Mouse (Mus musculus): Measurements from ENCODE around the gene Zfhx3. TPM values are rescaled to one million over a fixed set of nuclear protein-coding genes. Genes with fewer than 3 reads are reported as not detected.

Gene Zfhx3
- total and polyA plus RNA-seq, 3 experiments: 0.23 to 2.5 TPM; not detected in 1

GRCm38 (mm10) chr8:108930635-108931034 lies 988.2 kb downstream of the Zfhx3 start:
- Histone ChIP-seq H3K27me3 (ENCODE audit: control insufficient read depth in 1 of 2, insufficient read depth in 2 of 2, low read length in 2 of 2) (no peaks in the 10 kb centered on the region), H3K9ac (ENCODE audit: control insufficient read depth, low read depth, low read length, poor library complexity, severe bottlenecking) (no peak overlapping the region), H3K9me3 (replicated peaks; ENCODE audit: insufficient read depth, low read length) (no peaks in the 10 kb centered on the region), H3K4me1 (ENCODE audit: control insufficient read depth in 1 of 2, insufficient read depth in 2 of 2, low read length in 2 of 2) (peaks cover 10 to 20% of the 10 kb centered on the region in 2 experiments), H3K79me2 (ENCODE audit: control insufficient read depth, insufficient read depth, low read length, poor library complexity) (no peaks in the 10 kb centered on the region), H3K4me3 (ENCODE audit: control insufficient read depth in 1 of 2, insufficient read depth in 1 of 2, low read depth in 2 of 2, low read length in 2 of 2) (no peak overlapping the region), H3K36me3 (ENCODE audit: control insufficient read depth in 1 of 2, insufficient read depth in 2 of 2, low read length in 2 of 2) (peaks cover 0 to 16% of the 10 kb centered on the region in 2 experiments; a peak in 2 of 4 replicates), H3K27ac (ENCODE audit: control insufficient read depth, low read depth, low read length) (no peak overlapping the region)
- DNase-seq (ENCODE audit: low read depth, low spot score): no peak
- TF ChIP-seq CHD2 (IDR thresholded peaks at IDR 0.05; ENCODE audit: low read length): no peak
- no peak for TF ChIP-seq MXI1 (IDR thresholded peaks at IDR 0.05; ENCODE audit: low read depth, low read length)
- TF ChIP-seq CHD1 (IDR thresholded peaks at IDR 0.05; ENCODE audit: low read depth, low read length): no peak
- TF ChIP-seq ZC3H11A (IDR thresholded peaks at IDR 0.05; ENCODE audit: low read depth, low read length): no peak
- TF ChIP-seq TBP (IDR thresholded peaks at IDR 0.05; ENCODE audit: low read depth, low read length): no peak
- no peak for TF ChIP-seq MAZ (IDR thresholded peaks at IDR 0.05; ENCODE audit: low read depth, low read length)
- TF ChIP-seq CTCF (IDR thresholded peaks at IDR 0.05 in 2 of 3, conservative IDR thresholded peaks at IDR 0.05 in 1 of 3; ENCODE audit: control insufficient read depth in 1 of 3, insufficient read depth in 1 of 3, low read depth in 2 of 3, low read length in 3 of 3, poor library complexity in 1 of 3, severe bottlenecking in 1 of 3): no peak
- TF ChIP-seq MAFK (IDR thresholded peaks at IDR 0.05; ENCODE audit: borderline replicate concordance, low read depth, low read length): no peak
- no peak for TF ChIP-seq ELF1 (IDR thresholded peaks at IDR 0.05; ENCODE audit: low read depth, low read length)
- no peak for TF ChIP-seq SIN3A (IDR thresholded peaks at IDR 0.05; ENCODE audit: low read length)
- TF ChIP-seq E2F4 (IDR thresholded peaks at IDR 0.05; ENCODE audit: borderline replicate concordance, low read depth, low read length): no peak
- no peak for TF ChIP-seq ZKSCAN1 (IDR thresholded peaks at IDR 0.05; ENCODE audit: low read depth, low read length)
- no peak for TF ChIP-seq ZMIZ1 (IDR thresholded peaks at IDR 0.05; ENCODE audit: low read depth, low read length)
- TF ChIP-seq TAL1 (IDR thresholded peaks at IDR 0.05; ENCODE audit: low read length): no peak
- no peak for TF ChIP-seq ETS1 (IDR thresholded peaks at IDR 0.05; ENCODE audit: low read depth, low read length)
- TF ChIP-seq BHLHE40 (IDR thresholded peaks at IDR 0.05; ENCODE audit: borderline replicate concordance, low read depth, low read length): no peak
- TF ChIP-seq GABPA (IDR thresholded peaks at IDR 0.05; ENCODE audit: low read depth, low read length): no peak
- no peak for TF ChIP-seq USF2 (IDR thresholded peaks at IDR 0.05; ENCODE audit: borderline replicate concordance in 1 of 2, insufficient read depth in 1 of 2, low read depth in 1 of 2, low read length in 2 of 2)
- no peak for TF ChIP-seq RAD21 (IDR thresholded peaks at IDR 0.05; ENCODE audit: low read depth, low read length)
- no peak for TF ChIP-seq SMC3 (IDR thresholded peaks at IDR 0.05; ENCODE audit: low read depth, low read length)

GRCm38 (mm10) chr8:108931837-108932236 lies 989.4 kb downstream of the Zfhx3 start:
- peak overlapping the region; percentile 43 for H3K27ac ChIP-seq (ENCODE audit: control insufficient read depth, low read depth, low read length)
- H3K27me3 ChIP-seq (ENCODE audit: control insufficient read depth in 1 of 2, insufficient read depth in 2 of 2, low read length in 2 of 2): no peaks in the 10 kb centered on the region
- H3K9me3 ChIP-seq (replicated peaks; ENCODE audit: insufficient read depth, low read length): no peaks in the 10 kb centered on the region
- H3K4me1 ChIP-seq (ENCODE audit: control insufficient read depth in 1 of 2, insufficient read depth in 2 of 2, low read length in 2 of 2): peaks cover 10 to 26% of the 10 kb centered on the region in 2 experiments
- H3K79me2 ChIP-seq (ENCODE audit: control insufficient read depth, insufficient read depth, low read length, poor library complexity): no peaks in the 10 kb centered on the region; the same call in 1 of the 2 replicates
- DNase-seq (ENCODE audit: low read depth, low spot score): peak; percentile 24
- H3K36me3 ChIP-seq (ENCODE audit: control insufficient read depth in 1 of 2, insufficient read depth in 2 of 2, low read length in 2 of 2): peaks cover 0 to 22% of the 10 kb centered on the region in 2 experiments; a peak in 2 of 4 replicates
- peak overlapping the region; percentile 4; the same call in 1 of the 2 replicates for H3K9ac ChIP-seq (ENCODE audit: control insufficient read depth, low read depth, low read length, poor library complexity, severe bottlenecking)
- no peak overlapping the region for H3K4me3 ChIP-seq (ENCODE audit: control insufficient read depth in 1 of 2, insufficient read depth in 1 of 2, low read depth in 2 of 2, low read length in 2 of 2)
- TF ChIP-seq TAL1 (IDR thresholded peaks at IDR 0.05; ENCODE audit: low read length) (no peak), TCF12 (IDR thresholded peaks at IDR 0.05; ENCODE audit: low read depth, low read length) (no peak), UBTF (IDR thresholded peaks at IDR 0.05; ENCODE audit: borderline replicate concordance, insufficient read depth, low read depth, low read length) (no peak), HCFC1 (IDR thresholded peaks at IDR 0.05; ENCODE audit: low read depth, low read length) (no peak), BHLHE40 (IDR thresholded peaks at IDR 0.05; ENCODE audit: borderline replicate concordance, low read depth, low read length) (no peak), ZKSCAN1 (IDR thresholded peaks at IDR 0.05; ENCODE audit: low read depth, low read length) (no peak), ZNF384 (IDR thresholded peaks at IDR 0.05; ENCODE audit: low read depth, low read length) (no peak), CHD1 (IDR thresholded peaks at IDR 0.05; ENCODE audit: low read depth, low read length) (no peak), USF1 (IDR thresholded peaks at IDR 0.05; ENCODE audit: low read depth, low read length) (no peak), MYC (IDR thresholded peaks at IDR 0.05; ENCODE audit: low read depth, low read length) (no peak)

All from MEL (cell line).